Mouse (Mus musculus) CH12.LX (cell line): ENCODE data around the gene Ankrd11.

Experiments
- CHD1 ChIP-seq: IDR thresholded peaks from 2 replicates; pipeline ENCODE4 v1.6.1; 2012; ENCODE audit warnings: low read depth, low read length, improper control_type of control experiment, inconsistent platforms
- CHD2 ChIP-seq: IDR thresholded peaks from 2 replicates; pipeline ENCODE4 v1.6.1; 2011; ENCODE audit warnings: low read length, improper control_type of control experiment
- CTCF ChIP-seq, 2 experiments: IDR thresholded peaks in 1 of 2; conservative IDR thresholded peaks in 1 of 2; 2 replicates each; pipeline ENCODE4 v1.5.1; 2011 to 2012; ENCODE audit warnings: low read depth in 2 of 2, low read length in 2 of 2, improper control_type of control experiment in 1 of 2, inconsistent platforms in 1 of 2, mild to moderate bottlenecking in 1 of 2, moderate library complexity in 1 of 2
- E2F4 ChIP-seq: IDR thresholded peaks from 2 replicates; pipeline ENCODE4 v1.6.1; 2011; ENCODE audit warnings: low read depth, low read length, improper control_type of control experiment; ENCODE audit not compliant: insufficient replicate concordance
- EP300 ChIP-seq: IDR thresholded peaks from 2 replicates; pipeline ENCODE4 v1.6.1; 2011; ENCODE audit warnings: low read length, improper control_type of control experiment
- JUND ChIP-seq: conservative IDR thresholded peaks from 2 replicates; pipeline ENCODE4 v1.6.1; 2011; ENCODE audit warnings: low read depth, low read length, improper control_type of control experiment
- KAT2A ChIP-seq: IDR thresholded peaks from 2 replicates; pipeline ENCODE4 v1.6.1; 2012; ENCODE audit warnings: low read length, improper control_type of control experiment, inconsistent platforms; ENCODE audit not compliant: insufficient replicate concordance
- MAFK ChIP-seq: IDR thresholded peaks from 2 replicates; pipeline ENCODE4 v1.6.1; 2011; ENCODE audit warnings: low read length, improper control_type of control experiment; ENCODE audit not compliant: insufficient replicate concordance
- POLR2A ChIP-seq: IDR thresholded peaks from 2 replicates; pipeline ENCODE4 v1.6.1; 2011; ENCODE audit warnings: low read depth, mild to moderate bottlenecking, improper control_type of control experiment, low read length
- POLR2AphosphoS2 ChIP-seq: IDR thresholded peaks from 2 replicates; pipeline ENCODE4 v1.6.1; 2011; ENCODE audit warnings: low read depth, low read length, improper control_type of control experiment
- USF1 ChIP-seq: IDR thresholded peaks from 2 replicates; pipeline ENCODE4 v1.6.1; 2014; ENCODE audit warnings: low read depth, mild to moderate bottlenecking, inconsistent platforms, low read length, improper control_type of control experiment

- TF ChIP-seq CHD1 (no peak), POLR2A (no peak), JUND (no peak), CHD2 (no peak), POLR2AphosphoS2 (no peak), EP300 (no peak), KAT2A (no peak), USF1 (no peak), MAFK (no peak), E2F4 (no peak), CTCF (conservative IDR thresholded peaks at IDR 0.05 in 1 of 2, IDR thresholded peaks at IDR 0.05 in 1 of 2; ENCODE audit: low read depth in 2 of 2, low read length in 2 of 2) (no peak)
Observed at GRCm38 (mm10) chr8:122988955-122989354, 53.1 kb downstream of the Ankrd11 start.
